Mouse (Mus musculus): Measurements from ENCODE around the gene Fam241b.
A peak's percentile ranks its signal among the peaks of the same experiment; 100 is the strongest.

- TF ChIP-seq CTCF (conservative IDR thresholded peaks at IDR 0.05; ENCODE audit: low read length) (no peak), NANOG (IDR thresholded peaks at IDR 0.05; ENCODE audit: borderline replicate concordance, low read length) (peak; percentile 13; the same call in 1 of the 2 replicates)
Measured at GRCm38 (mm10) chr10:62135696-62136470, 7.8 kb downstream of the Fam241b start.

Data from E14TG2a.4 (cell line).